Mouse (Mus musculus): ENCODE data around the gene Tmem123. TPM values are rescaled to one million over a fixed set of nuclear protein-coding genes. Genes with fewer than 3 reads are reported as not detected.

Gene Tmem123
- total and polyA plus RNA-seq, 3 experiments, result 132 to 194 (median 188) TPM

DNA sequence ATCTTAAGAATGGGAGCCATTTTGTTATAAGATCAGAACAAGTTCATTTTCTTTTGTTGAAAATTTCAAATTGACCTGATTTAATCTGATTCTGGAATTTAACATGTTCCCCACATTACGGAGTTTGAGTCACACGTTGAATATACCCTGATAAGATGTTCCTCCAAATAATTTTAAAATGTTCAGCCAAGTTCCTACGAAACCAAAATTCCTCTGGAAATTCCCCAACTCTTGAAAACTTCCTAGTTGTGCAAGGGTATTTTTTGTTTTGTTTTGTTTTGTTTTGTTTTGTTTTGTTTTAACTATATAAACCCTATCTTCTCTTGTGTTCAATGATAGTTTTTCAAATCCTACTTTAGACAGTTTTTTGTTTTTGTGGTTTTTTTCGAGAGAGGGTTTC, 64.9 kb downstream of the Tmem123 start:
- DNase-seq, result no peak

DNA sequence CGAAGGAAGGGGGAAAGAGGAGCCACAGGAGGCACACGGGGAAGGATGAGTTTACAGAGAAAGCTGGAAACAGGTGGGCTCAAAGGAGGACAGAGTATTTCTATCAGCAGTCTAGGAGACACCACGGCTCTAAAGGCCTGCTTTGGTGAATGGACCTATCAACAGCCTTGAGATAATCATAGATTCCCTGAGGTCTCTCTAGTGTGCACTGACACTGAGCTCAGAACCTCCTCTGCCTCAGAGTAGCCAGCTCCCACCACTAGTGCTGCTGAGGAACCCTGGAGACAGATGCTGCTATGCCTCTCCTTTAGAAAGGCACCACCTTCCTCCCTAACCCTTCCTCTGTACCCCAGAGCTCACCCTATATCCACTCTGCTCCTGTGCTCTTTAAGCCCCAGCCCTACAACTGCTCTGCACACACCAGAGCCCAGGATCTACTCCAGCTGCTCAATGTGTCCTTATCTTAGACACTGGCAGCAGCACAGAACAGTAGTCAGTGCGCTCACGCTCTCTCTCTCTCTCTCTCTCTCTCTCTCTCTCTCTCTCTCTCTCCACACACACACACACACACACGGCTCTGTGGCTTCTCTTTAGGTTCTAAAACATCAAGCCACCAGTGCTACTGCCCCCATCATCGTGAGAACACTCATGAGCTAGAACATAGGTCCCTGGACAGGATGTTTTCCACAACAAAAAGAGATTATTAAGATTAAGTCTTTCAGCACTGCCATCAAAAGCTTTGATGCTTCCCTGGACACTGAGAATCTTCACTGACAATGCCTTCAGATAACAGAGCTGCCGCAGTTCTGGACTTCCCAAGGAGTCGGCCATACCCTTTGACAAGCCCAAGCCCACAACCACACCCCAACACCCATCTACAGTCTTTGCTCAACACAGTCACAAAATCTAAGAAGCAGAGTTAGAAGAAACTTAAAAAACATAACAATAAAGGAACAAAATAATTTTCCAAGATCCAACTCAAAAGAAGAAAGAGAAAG, 66.0 kb downstream of the Tmem123 start:
- DNase-seq, result no peak

DNA sequence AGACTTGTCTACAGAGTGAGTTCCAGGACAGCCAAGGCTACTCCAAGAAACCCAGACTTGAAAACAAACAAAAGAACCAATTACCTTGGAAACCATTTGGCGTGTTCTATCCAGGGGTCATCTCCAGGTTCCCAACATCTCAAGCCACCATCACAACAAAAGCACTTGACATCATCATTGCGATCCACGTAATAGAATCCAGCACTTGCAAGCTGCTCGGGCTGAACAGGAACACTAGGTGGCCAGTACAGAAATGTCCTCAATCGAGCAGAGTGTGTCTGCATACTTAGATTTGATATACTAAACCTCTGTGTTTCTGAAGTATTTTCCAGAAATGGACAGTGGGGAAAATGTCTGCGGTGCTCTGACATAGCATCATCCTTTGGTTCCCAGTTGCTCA, 69.6 kb downstream of the Tmem123 start:
- DNase-seq, result no peak

DNA sequence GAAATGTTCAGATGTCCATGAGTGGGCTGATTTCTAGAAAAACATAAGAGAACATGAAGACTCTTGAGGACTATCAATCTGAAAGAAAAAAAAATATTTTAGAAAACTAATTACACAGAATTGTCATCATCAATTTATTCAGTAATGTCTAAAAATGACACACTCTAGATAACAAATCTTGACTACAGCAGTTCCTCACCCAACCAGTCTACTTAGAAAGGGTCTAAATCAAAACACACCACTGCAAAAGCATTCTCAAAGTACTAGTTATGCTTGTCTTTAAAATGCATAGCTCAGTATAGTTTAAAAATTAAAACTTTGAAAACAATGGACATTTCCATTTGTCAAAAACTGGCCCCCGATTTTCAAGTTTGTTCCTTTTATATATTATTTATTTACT, 71.5 kb downstream of the Tmem123 start:
- DNase-seq, result no peak

DNA sequence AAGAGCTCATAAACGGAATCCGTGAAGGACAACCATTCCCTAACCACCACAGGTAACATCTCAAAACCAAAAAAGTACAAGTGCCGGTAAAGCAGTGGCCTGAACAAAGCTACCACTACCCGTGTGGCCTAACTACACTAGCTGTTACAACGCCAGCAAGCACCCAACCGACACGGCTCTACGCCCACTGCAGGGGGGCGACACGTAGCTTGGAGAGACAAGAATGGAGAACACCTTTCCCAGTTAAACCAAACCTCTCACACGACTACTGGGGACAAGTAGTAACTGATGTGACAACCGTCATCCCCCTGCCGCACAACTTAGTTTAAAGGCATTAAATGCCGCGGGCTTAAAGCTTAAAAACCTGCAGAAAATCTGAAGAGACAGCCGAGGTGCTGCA, 72.5 kb downstream of the Tmem123 start:
- DNase-seq, result peak; percentile 64

DNA sequence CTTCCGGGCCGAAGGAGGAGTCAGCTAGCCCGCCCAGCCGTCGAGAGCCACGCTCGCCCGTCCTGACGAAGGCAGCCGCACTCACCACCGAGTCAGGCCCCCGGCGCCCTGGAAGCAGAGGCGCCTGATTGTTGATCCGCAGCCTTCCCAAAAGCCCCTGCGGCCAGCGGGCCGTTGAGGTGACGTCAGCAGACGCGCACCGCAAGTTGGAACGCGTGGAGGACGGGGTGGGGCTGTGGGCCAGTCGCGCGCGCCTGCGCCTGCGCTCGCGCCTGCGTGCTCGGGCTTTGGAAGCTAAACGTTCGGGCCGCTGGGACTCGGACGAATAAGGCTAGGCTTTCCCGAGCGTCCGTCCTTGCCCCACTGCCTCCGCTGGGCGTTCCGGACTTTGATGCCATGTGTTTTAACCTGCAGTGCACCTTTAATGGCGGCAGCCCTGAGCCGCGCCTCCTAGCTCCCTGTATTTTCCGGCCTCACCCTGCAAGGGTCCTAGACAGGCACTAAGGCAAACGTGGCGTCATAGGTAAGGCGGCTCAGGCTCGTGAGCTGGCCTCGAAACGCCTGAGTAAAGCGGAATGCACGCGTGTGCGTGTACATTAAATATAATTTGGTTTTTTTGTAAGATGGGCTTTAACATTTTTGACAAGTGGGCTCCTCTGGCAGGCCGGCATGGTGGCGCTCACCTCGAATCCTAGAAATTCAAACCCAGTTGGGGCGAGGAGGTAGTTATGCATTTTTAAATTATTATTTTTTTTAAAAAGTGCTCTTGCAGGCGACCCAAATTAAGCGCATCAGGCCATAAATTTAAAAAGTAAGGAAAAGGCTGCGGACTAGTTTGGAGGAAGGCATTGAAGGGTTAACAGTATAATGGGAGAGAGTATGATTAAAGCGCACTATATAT, 73.3 kb downstream of the Tmem123 start, which contains the start of gene Birc2:
Birc2 (minus strand) TSS at position 160 of the 901 bp plus-strand sequence.
- peak; percentile 98 for DNase-seq

DNA sequence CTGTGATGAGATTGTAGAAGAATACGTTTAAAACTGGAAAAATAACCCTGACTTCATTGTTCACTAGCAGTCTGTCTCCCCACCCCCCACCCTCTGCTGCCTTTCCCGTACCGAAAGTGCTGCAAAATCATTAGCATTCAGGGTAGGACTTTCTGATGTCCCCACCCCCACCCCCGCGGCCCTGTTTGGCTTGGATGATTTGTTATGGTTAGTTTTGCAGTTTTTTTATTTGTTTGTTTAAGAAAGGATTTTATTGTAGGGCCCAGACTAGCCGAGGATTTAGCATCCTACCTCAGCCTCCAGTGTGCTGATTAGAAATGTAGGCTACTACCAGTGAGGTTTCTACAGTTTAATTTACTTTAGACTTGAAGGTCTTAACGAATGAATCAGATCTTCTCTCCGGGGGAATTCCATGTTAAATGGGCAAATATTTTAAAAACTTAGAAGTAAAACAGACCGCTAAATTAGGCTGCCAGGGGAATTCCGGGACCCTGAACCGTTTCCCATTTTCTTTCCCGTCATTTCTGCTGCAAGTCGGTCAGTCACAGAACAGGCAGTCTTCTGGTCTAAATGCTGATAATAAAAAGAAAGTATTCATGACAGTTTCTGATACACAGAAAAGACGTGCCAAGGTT, 74.1 kb downstream of the Tmem123 start:
- peak; percentile 67 for DNase-seq

DNA sequence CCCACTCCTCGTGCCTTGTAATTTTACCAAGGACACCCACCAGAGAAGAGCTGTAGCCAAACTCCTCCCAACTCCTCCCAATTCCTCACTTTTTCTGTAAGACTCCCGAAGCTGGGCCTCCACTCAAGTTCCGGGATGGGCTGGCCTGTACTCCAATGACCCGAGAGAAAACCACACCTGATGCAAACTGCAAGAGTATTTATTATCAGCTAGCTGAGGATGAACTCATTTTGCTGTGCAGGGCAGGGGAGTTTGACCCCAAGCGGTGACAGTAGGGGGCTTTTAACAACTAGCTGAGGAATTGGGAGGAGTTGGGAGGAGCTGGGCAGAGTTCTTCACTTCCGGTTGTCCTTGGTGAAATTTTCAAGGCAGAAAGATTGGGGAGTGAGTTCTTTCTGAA, 77.4 kb downstream of the Tmem123 start:
- peak; percentile 80 for DNase-seq

Small RNA genes lying within 50 kb of the gene (microRNA-seq; reads per million reads assigned to microRNA genes)
- 0 reads per million in 2 experiments for gene Mir5618

Other genes with a start within 250 kb of the Tmem123 start
- under 1 TPM in 1 of 2 experiments, not detected in 1; 0.78 TPM for gene Mmp8, start 205.6 kb upstream of the Tmem123 start, total RNA-seq (2021)
- gene Mmp8, start 205.6 kb upstream of the Tmem123 start, polyA plus RNA-seq (2012; rRNA removed), result not detected in 2 replicates
- 1 to 10 TPM in 1 of 2 experiments, under 1 TPM in 1; 0.21 to 9.2 TPM for gene Mmp27, start 192.6 kb upstream of the Tmem123 start, total RNA-seq (2021)
- gene Mmp27, start 192.6 kb upstream of the Tmem123 start, polyA plus RNA-seq (2012; rRNA removed), result 0.08 TPM in 1 of 2 replicates, not detected in the other
- not detected for gene Mmp20, start 135.8 kb upstream of the Tmem123 start, total RNA-seq (2021)
- gene Mmp20, start 135.8 kb upstream of the Tmem123 start, polyA plus RNA-seq (2012; rRNA removed), result not detected in 2 replicates
- not detected for gene Mmp7, start 72.0 kb upstream of the Tmem123 start, total RNA-seq (2021)
- not detected in 2 replicates for gene Mmp7, start 72.0 kb upstream of the Tmem123 start, polyA plus RNA-seq (2012; rRNA removed)
- 10 to 100 TPM; 39.8 to 46.1 TPM for gene Birc2, start 73.0 kb downstream of the Tmem123 start, total RNA-seq (2021)
- gene Birc2, start 73.0 kb downstream of the Tmem123 start, polyA plus RNA-seq (2012; rRNA removed), result 9.0 and 19.5 TPM in 2 replicates
- 10 to 100 TPM; 17.3 to 26.1 TPM for gene Birc3, start 109.1 kb downstream of the Tmem123 start, total RNA-seq (2021)
- gene Birc3, start 109.1 kb downstream of the Tmem123 start, polyA plus RNA-seq (2012; rRNA removed), result 3.1 and 3.7 TPM in 2 replicates
- 10 to 100 TPM; 62.5 to 71.6 TPM for gene Yap1, start 240.6 kb downstream of the Tmem123 start, total RNA-seq (2021)
- gene Yap1, start 240.6 kb downstream of the Tmem123 start, polyA plus RNA-seq (2012; rRNA removed), result 85.9 and 98.1 TPM in 2 replicates

Measured in adrenal gland, adult 2 months (tissue).